Mouse (Mus musculus) embryo, embryonic 9.5 days (tissue): ENCODE measurements around the gene Krtap4-8.
"Not testable (repeated sequence)": the region's sequence is repeated elsewhere in the genome, so short reads cannot be mapped to it uniquely, and the experiment has no call there.

Experiments used
- DNase-seq: peaks from one replicate; pipeline ENCODE4 v3.0.0-alpha.2; 2017; ENCODE audit errors: extremely low spot score

The Krtap4-8 gene

GRCm38 (mm10) chr11:99780604-99781003 is at the start of gene Krtap4-8:
Gene Krtap4-8 (minus strand): TSS chr11:99780704.
- no peak for DNase-seq

- DNase-seq: not testable (repeated sequence)
These were observed 35.1 kb upstream of the Krtap4-8 start, which contains the start of gene Gm11564 for GRCm38 (mm10) chr11:99815566-99815965. Gene Gm11564 (minus strand): TSS chr11:99815666.

- not testable (repeated sequence) for DNase-seq
These were observed 29.3 kb upstream of the Krtap4-8 start, which contains the start of gene Krtap4-13 for GRCm38 (mm10) chr11:99809792-99810191. Gene Krtap4-13 (minus strand): TSS chr11:99809892.

GRCm38 (mm10) chr11:99804346-99804745 is 23.8 kb upstream of the Krtap4-8 start, which contains the start of gene Gm11554:
Gene Gm11554 (minus strand): TSS chr11:99804446.
- DNase-seq: not testable (repeated sequence)

- not testable (repeated sequence) for DNase-seq
These were observed 18.3 kb upstream of the Krtap4-8 start, which contains the start of gene Gm11569 for GRCm38 (mm10) chr11:99798832-99799231. Gene Gm11569 (minus strand): TSS chr11:99798932.

GRCm38 (mm10) chr11:99793367-99793766 is 12.9 kb upstream of the Krtap4-8 start, which contains the start of gene Gm11596:
Gene Gm11596 (minus strand): TSS chr11:99793467.
- DNase-seq: no peak

- DNase-seq: not testable (repeated sequence)
These were observed 4.4 kb upstream of the Krtap4-8 start, which contains the start of gene Krtap4-9 for GRCm38 (mm10) chr11:99784900-99785299. Gene Krtap4-9 (plus strand): TSS chr11:99785200.

- peak; percentile 71 for DNase-seq
These were observed 2.1 kb downstream of the Krtap4-8 start for GRCm38 (mm10) chr11:99778401-99778800.

- not testable (repeated sequence) for DNase-seq
These were observed 7.7 kb downstream of the Krtap4-8 start, which contains the start of gene Gm11595 for GRCm38 (mm10) chr11:99772813-99773212. Gene Gm11595 (minus strand): TSS chr11:99772913.

- no peak for DNase-seq
These were observed 12.1 kb downstream of the Krtap4-8 start for GRCm38 (mm10) chr11:99768410-99768809.

- DNase-seq: no peak
These were observed 21.6 kb downstream of the Krtap4-8 start for GRCm38 (mm10) chr11:99758877-99759276.

- DNase-seq: no peak
These were observed 36.5 kb downstream of the Krtap4-8 start for GRCm38 (mm10) chr11:99743985-99744384.

- DNase-seq: no peak
These were observed 46.3 kb downstream of the Krtap4-8 start, which contains the start of gene Gm14180 for GRCm38 (mm10) chr11:99734190-99734589. Gene Gm14180 (minus strand): TSS chr11:99734290.
